Mouse (Mus musculus): Measurements from ENCODE around the gene Trim21. TPM values are rescaled to one million over a fixed set of nuclear protein-coding genes. Genes with fewer than 3 reads are reported as not detected.
A peak's percentile ranks its signal among the peaks of the same experiment; 100 is the strongest.

Trim21 gene
- polyA plus RNA-seq, 1 experiment from 2014 or later = 0.96 TPM

DNA sequence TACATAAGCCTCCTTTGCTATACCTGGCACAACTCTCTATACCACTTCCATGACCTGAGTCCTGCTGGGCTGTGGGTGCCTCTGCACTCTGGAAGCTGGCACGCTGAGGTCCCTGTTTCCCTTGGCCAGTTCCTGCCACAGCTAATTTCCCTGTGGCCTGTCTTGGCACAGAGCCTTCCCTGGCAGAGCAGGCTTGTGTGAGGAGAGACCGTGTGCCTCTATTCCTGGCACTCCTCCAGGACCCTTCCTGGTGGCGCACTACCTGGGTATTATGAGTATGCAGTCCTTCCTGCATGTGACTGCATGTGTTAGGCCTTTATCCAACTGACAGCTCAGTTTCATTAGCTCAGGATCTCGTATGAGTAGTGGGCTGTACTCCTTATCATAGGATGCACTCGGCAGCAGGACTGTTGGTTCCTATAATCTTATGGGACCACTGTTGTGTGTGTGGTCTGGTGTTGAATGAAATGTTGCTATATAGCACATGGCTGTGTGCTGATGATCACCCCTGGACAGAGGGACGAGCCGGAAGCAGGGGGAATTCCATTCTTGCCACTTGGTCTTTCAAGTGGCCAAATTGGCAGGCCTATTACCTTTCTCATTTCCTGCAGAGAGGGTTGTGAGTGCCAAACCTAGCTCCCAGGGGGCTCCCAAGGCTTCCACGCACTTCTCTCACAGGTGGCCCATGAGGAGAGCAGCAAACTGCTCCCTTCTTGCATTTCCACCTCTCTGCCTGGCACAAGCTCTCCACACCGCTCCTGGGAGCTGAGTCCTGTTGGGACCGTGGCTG lies 48.8 kb downstream of the Trim21 start:
- no peak overlapping the region for H3K9ac ChIP-seq (ENCODE audit: low read length)
- H3K36me3 ChIP-seq (ENCODE audit: control insufficient read depth, insufficient read depth, low read length) = no peaks in the 10 kb centered on the region
- H3K4me2 ChIP-seq (ENCODE audit: low read length) = no peak overlapping the region
- no peak overlapping the region for H3K4me3 ChIP-seq (ENCODE audit: control insufficient read depth in 1 of 2, insufficient read depth in 1 of 2, low read depth in 1 of 2, low read length in 2 of 2)
- H3K9me3 ChIP-seq (ENCODE audit: control insufficient read depth, low read length) = no peaks in the 10 kb centered on the region
- peaks cover 2 to 8% of the 10 kb centered on the region in 2 experiments; a peak in 3 of 4 replicates for H3K4me1 ChIP-seq (ENCODE audit: control insufficient read depth in 2 of 2, insufficient read depth in 2 of 2, low read length in 2 of 2)
- 49% methylated on average over 10 of the region's 10 CpGs for WGBS
- peaks cover 13% of the 10 kb centered on the region; the same call in 1 of the 2 replicates for H3K27me3 ChIP-seq (ENCODE audit: control insufficient read depth, insufficient read depth, low read length)
- H3K27ac ChIP-seq (replicated peaks in 1 of 2; ENCODE audit: control insufficient read depth in 1 of 2, insufficient read depth in 1 of 2, low read depth in 2 of 2, low read length in 2 of 2) = no peak overlapping the region
- ATAC-seq (ENCODE audit: insufficient number of reproducible peaks, insufficient read depth, low FRiP score, low read depth) = no peak

DNA sequence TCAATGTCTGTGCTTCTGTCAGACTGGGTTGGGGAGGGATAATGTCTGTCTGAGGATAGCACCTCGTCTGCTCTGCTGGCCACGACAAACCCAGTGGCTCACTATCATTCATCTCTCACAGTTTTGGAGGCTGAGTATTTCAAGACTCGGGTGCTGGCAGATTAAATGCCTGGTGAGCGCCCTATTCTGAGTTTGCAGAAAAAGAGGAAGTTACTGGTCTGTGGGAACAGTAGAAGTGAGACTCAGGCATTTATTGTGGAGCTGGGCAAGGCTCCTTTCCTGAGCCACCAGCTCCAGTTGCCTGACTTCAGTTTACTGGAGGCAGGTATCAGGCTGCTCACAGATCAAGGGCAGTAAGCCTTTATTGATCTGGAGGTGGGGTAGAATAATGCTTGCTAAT lies 51.1 kb downstream of the Trim21 start:
- Histone ChIP-seq H3K27me3 (ENCODE audit: control insufficient read depth, insufficient read depth, low read length) (peaks cover 13% of the 10 kb centered on the region; the same call in 1 of the 2 replicates), H3K4me3 (ENCODE audit: control insufficient read depth in 1 of 2, insufficient read depth in 1 of 2, low read depth in 1 of 2, low read length in 2 of 2) (no peak overlapping the region), H3K4me2 (ENCODE audit: low read length) (no peak overlapping the region), H3K9ac (ENCODE audit: low read length) (no peak overlapping the region), H3K27ac (replicated peaks in 1 of 2; ENCODE audit: control insufficient read depth in 1 of 2, insufficient read depth in 1 of 2, low read depth in 2 of 2, low read length in 2 of 2) (no peak overlapping the region), H3K9me3 (ENCODE audit: control insufficient read depth, low read length) (no peaks in the 10 kb centered on the region), H3K4me1 (ENCODE audit: control insufficient read depth in 2 of 2, insufficient read depth in 2 of 2, low read length in 2 of 2) (peaks cover 2 to 8% of the 10 kb centered on the region in 2 experiments; a peak in 3 of 4 replicates), H3K36me3 (ENCODE audit: control insufficient read depth, insufficient read depth, low read length) (no peaks in the 10 kb centered on the region)
- WGBS = 39% methylated on average over 4 of the region's 4 CpGs
- no peak for ATAC-seq (ENCODE audit: insufficient number of reproducible peaks, insufficient read depth, low FRiP score, low read depth)

DNA sequence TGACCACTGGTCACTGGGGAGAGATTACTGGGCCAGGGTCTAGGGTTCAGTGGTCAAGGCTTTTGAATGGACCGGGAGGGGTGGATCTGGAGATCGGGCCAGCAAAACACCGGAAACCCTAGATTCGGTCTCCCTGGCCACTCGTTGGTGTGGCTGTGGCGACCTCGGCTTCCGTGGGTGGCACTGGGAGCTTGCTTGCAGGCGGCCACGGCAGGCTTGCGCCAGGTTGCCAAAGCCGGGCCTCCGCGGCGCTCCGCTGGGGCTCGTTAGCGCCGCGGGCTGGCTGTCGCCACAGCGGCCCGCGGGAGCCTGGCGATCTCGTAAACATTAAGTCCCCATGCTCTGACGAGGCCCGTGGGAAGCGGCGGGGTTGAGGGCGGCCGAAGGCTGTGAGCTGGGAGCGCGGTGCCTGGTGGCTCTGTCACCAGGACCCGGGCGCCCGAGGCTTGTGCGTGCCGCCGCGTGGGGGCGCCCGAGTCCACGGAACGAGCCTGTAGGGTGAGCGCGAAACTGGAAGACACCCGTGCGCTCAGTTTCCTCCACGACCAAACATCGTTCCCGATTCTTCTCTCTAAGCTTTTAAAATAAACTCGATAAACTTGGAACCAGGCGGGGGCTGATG lies 52.4 kb downstream of the Trim21 start:
- Histone ChIP-seq H3K4me3 (ENCODE audit: control insufficient read depth in 1 of 2, insufficient read depth in 1 of 2, low read depth in 1 of 2, low read length in 2 of 2) (peak overlapping the region; percentile 50 to 53), H3K36me3 (ENCODE audit: control insufficient read depth, insufficient read depth, low read length) (no peaks in the 10 kb centered on the region), H3K9ac (ENCODE audit: low read length) (peak overlapping the region; percentile 80), H3K4me1 (ENCODE audit: control insufficient read depth in 2 of 2, insufficient read depth in 2 of 2, low read length in 2 of 2) (peaks cover 2 to 8% of the 10 kb centered on the region in 2 experiments; a peak in 3 of 4 replicates), H3K4me2 (ENCODE audit: low read length) (peak overlapping the region; percentile 94), H3K27ac (replicated peaks in 1 of 2; ENCODE audit: control insufficient read depth in 1 of 2, insufficient read depth in 1 of 2, low read depth in 2 of 2, low read length in 2 of 2) (no peak overlapping the region), H3K9me3 (ENCODE audit: control insufficient read depth, low read length) (no peaks in the 10 kb centered on the region), H3K27me3 (ENCODE audit: control insufficient read depth, insufficient read depth, low read length) (peaks cover 13% of the 10 kb centered on the region; the same call in 1 of the 2 replicates)
- peak; percentile 87; the same call in 1 of the 2 replicates for ATAC-seq (ENCODE audit: insufficient number of reproducible peaks, insufficient read depth, low FRiP score, low read depth)
- 2% methylated on average over 54 of the region's 54 CpGs for WGBS

DNA sequence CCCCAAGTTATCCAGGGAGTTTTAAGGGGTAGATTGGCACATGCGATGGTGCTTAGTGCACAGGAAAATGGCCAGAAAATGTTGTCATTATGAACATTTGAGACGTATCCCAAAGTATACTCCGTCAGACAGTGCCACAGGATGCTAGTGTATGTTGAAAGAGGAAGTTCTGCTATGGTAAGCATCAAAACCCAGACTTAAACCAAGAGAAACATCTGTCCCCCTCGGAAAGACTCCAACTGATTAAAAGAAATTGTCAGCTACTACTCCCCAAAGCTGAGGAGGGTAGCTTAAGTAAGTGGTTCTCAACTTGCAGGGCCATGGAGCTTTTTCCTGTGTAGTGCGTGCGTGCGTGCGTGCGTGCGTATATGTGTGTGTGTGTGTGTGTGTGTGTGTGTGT lies 53.4 kb downstream of the Trim21 start:
- peaks cover 2 to 8% of the 10 kb centered on the region in 2 experiments; a peak in 3 of 4 replicates for H3K4me1 ChIP-seq (ENCODE audit: control insufficient read depth in 2 of 2, insufficient read depth in 2 of 2, low read length in 2 of 2)
- 86% methylated on average over 10 of the region's 10 CpGs for WGBS

DNA sequence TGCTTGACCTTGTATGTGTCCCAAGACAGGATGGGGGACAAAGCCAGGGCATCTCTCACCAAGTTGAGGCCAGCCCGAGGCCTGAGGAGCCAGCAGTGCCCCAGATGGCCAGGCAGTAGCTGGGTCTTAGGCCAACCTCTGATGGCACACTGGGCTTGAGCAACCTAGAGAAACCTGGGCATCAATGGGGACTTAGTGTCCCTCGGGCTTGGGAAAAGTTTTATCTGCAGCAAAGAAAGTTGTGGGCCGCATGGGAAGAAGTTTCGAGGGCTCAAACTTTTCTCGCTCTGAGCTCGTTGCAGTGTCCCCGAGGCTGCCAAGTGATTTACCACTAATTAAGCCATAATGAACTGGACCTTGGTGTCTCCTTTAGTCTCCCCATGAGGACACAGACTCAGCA lies 55.6 kb downstream of the Trim21 start:
- Histone ChIP-seq H3K4me3 (ENCODE audit: control insufficient read depth in 1 of 2, insufficient read depth in 1 of 2, low read depth in 1 of 2, low read length in 2 of 2) (no peak overlapping the region), H3K9me3 (ENCODE audit: control insufficient read depth, low read length) (no peaks in the 10 kb centered on the region), H3K36me3 (ENCODE audit: control insufficient read depth, insufficient read depth, low read length) (no peaks in the 10 kb centered on the region), H3K4me1 (ENCODE audit: control insufficient read depth in 2 of 2, insufficient read depth in 2 of 2, low read length in 2 of 2) (no peaks in the 10 kb centered on the region), H3K9ac (ENCODE audit: low read length) (no peak overlapping the region), H3K27ac (replicated peaks in 1 of 2; ENCODE audit: control insufficient read depth in 1 of 2, insufficient read depth in 1 of 2, low read depth in 2 of 2, low read length in 2 of 2) (no peak overlapping the region), H3K4me2 (ENCODE audit: low read length) (no peak overlapping the region), H3K27me3 (ENCODE audit: control insufficient read depth, insufficient read depth, low read length) (peaks cover 13% of the 10 kb centered on the region; the same call in 1 of the 2 replicates)
- ATAC-seq (ENCODE audit: insufficient number of reproducible peaks, insufficient read depth, low FRiP score, low read depth) = no peak
- WGBS = 92% methylated on average over 7 of the region's 7 CpGs

More for the DNA sequence above, 53.4 kb downstream of the Trim21 start:
- H3K9ac ChIP-seq (ENCODE audit: low read length) = no peak overlapping the region
- no peaks in the 10 kb centered on the region for H3K36me3 ChIP-seq (ENCODE audit: control insufficient read depth, insufficient read depth, low read length)
- H3K9me3 ChIP-seq (ENCODE audit: control insufficient read depth, low read length) = no peaks in the 10 kb centered on the region
- no peak overlapping the region for H3K4me3 ChIP-seq (ENCODE audit: control insufficient read depth in 1 of 2, insufficient read depth in 1 of 2, low read depth in 1 of 2, low read length in 2 of 2)
- ATAC-seq (ENCODE audit: insufficient number of reproducible peaks, insufficient read depth, low FRiP score, low read depth) = no peak
- peaks cover 13% of the 10 kb centered on the region; the same call in 1 of the 2 replicates for H3K27me3 ChIP-seq (ENCODE audit: control insufficient read depth, insufficient read depth, low read length)
- H3K27ac ChIP-seq (replicated peaks in 1 of 2; ENCODE audit: control insufficient read depth in 1 of 2, insufficient read depth in 1 of 2, low read depth in 2 of 2, low read length in 2 of 2) = no peak overlapping the region
- H3K4me2 ChIP-seq (ENCODE audit: low read length) = no peak overlapping the region

DNA sequence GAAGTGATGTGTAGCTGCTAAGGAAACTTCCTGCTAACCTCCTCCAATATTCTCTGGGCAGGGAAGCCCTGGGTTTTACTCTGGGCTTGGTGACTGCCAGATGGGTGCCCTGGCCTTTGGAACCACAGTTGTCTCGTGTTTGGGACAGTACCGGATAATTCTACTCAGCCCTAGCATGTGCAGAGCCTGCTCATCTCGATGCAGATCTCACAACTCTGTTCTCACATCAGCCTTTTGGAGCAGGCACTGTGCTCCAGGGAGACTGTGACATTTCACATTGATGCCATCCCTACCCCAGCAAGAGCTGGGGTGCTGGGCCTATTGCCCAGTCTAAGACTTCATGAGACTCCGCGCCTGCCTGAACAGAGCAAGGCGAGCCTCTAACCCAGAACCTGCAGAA lies 56.6 kb downstream of the Trim21 start:
- H3K27ac ChIP-seq (replicated peaks in 1 of 2; ENCODE audit: control insufficient read depth in 1 of 2, insufficient read depth in 1 of 2, low read depth in 2 of 2, low read length in 2 of 2) = no peak overlapping the region

DNA sequence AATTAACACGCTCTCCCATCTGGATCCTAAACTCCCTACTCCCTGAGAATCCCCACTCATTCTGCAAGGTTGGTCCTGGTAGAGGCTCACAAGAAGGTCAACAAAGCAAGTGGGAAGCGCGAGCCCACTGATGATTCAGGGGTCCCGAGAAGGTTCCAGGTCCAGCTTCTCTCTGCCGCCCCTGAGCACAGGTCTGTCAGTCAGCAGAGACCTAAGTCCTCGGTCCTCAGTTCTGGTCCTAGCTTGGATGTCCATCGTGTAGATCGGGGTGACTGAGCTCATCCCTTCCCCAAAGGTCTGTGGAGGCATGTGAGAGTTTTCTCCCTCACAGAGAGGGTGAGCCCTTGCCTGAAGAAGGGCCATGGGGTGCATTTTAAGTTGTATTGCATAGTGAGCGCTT lies 57.2 kb downstream of the Trim21 start:
- no peaks in the 10 kb centered on the region for H3K9me3 ChIP-seq (ENCODE audit: control insufficient read depth, low read length)
- H3K27ac ChIP-seq (replicated peaks in 1 of 2; ENCODE audit: control insufficient read depth in 1 of 2, insufficient read depth in 1 of 2, low read depth in 2 of 2, low read length in 2 of 2) = no peak overlapping the region
- H3K4me1 ChIP-seq (ENCODE audit: control insufficient read depth in 2 of 2, insufficient read depth in 2 of 2, low read length in 2 of 2) = no peaks in the 10 kb centered on the region
- WGBS = 81% methylated on average over 9 of the region's 9 CpGs
- no peak overlapping the region for H3K4me3 ChIP-seq (ENCODE audit: control insufficient read depth in 1 of 2, insufficient read depth in 1 of 2, low read depth in 1 of 2, low read length in 2 of 2)
- no peaks in the 10 kb centered on the region for H3K36me3 ChIP-seq (ENCODE audit: control insufficient read depth, insufficient read depth, low read length)
- H3K9ac ChIP-seq (ENCODE audit: low read length) = no peak overlapping the region
- no peak for ATAC-seq (ENCODE audit: insufficient number of reproducible peaks, insufficient read depth, low FRiP score, low read depth)
- H3K4me2 ChIP-seq (ENCODE audit: low read length) = no peak overlapping the region
- peaks cover 4% of the 10 kb centered on the region; the same call in 1 of the 2 replicates for H3K27me3 ChIP-seq (ENCODE audit: control insufficient read depth, insufficient read depth, low read length)

More for the DNA sequence above, 56.6 kb downstream of the Trim21 start:
- 81% methylated on average over 6 of the region's 6 CpGs for WGBS
- no peaks in the 10 kb centered on the region for H3K36me3 ChIP-seq (ENCODE audit: control insufficient read depth, insufficient read depth, low read length)
- no peak overlapping the region for H3K9ac ChIP-seq (ENCODE audit: low read length)
- H3K4me3 ChIP-seq (ENCODE audit: control insufficient read depth in 1 of 2, insufficient read depth in 1 of 2, low read depth in 1 of 2, low read length in 2 of 2) = no peak overlapping the region
- H3K27me3 ChIP-seq (ENCODE audit: control insufficient read depth, insufficient read depth, low read length) = peaks cover 4% of the 10 kb centered on the region; the same call in 1 of the 2 replicates
- no peaks in the 10 kb centered on the region for H3K9me3 ChIP-seq (ENCODE audit: control insufficient read depth, low read length)
- H3K4me2 ChIP-seq (ENCODE audit: low read length) = no peak overlapping the region
- ATAC-seq (ENCODE audit: insufficient number of reproducible peaks, insufficient read depth, low FRiP score, low read depth) = no peak
- no peaks in the 10 kb centered on the region for H3K4me1 ChIP-seq (ENCODE audit: control insufficient read depth in 2 of 2, insufficient read depth in 2 of 2, low read length in 2 of 2)
